Mouse (Mus musculus) forebrain, embryonic 13.5 days (tissue): ENCODE results near the gene Trpm2. TPM values are rescaled to one million over a fixed set of nuclear protein-coding genes. Genes with fewer than 3 reads are reported as not detected.

Experiments
- ATAC-seq: fragments of 200-750 bp; cut with Nextera tagmentation; 2 replicates; pipeline ENCODE4 v1.8.0; 2017
- H3K27ac ChIP-seq: fragments of 300-500 bp; sonication (generic); 2 replicates; pipeline ENCODE4 v1.5.1; 2015; ENCODE audit warnings: inconsistent platforms, mild to moderate bottlenecking, moderate library complexity
- H3K27me3 ChIP-seq: fragments of 300-500 bp; sonication (generic); 2 replicates; pipeline ENCODE4 v1.6.1; 2015; ENCODE audit warnings: mild to moderate bottlenecking, inconsistent platforms
- H3K36me3 ChIP-seq: fragments of 300-500 bp; sonication (generic); 2 replicates; pipeline ENCODE4 v1.6.1; 2015; ENCODE audit warnings: mild to moderate bottlenecking, inconsistent platforms; ENCODE audit not compliant: poor library complexity, severe bottlenecking
- H3K4me1 ChIP-seq: fragments of 300-500 bp; sonication (generic); 2 replicates; pipeline ENCODE4 v1.6.1; 2015; ENCODE audit warnings: inconsistent platforms
- H3K4me2 ChIP-seq: fragments of 300-500 bp; sonication (generic); 2 replicates; pipeline ENCODE4 v1.6.1; 2015; ENCODE audit warnings: inconsistent platforms, mild to moderate bottlenecking, moderate library complexity
- H3K4me3 ChIP-seq: fragments of 300-500 bp; sonication (generic); 2 replicates; pipeline ENCODE4 v1.5.1; 2015; ENCODE audit warnings: mild to moderate bottlenecking, inconsistent platforms
- H3K9ac ChIP-seq: fragments of 300-500 bp; sonication (generic); 2 replicates; pipeline ENCODE4 v1.6.1; 2015; ENCODE audit warnings: mild to moderate bottlenecking, inconsistent platforms
- H3K9me3 ChIP-seq: fragments of 300-500 bp; sonication (generic); replicated peaks from 2 replicates; pipeline ENCODE4 v1.6.1; 2016; ENCODE audit warnings: inconsistent platforms
- WGBS: fragments of 180-500 bp; shearing (Covaris S2); methylation state at CpG from one replicate; pipeline ENCODE4 v1.1.7; 2015; 5-methylcytosine and 5-hydroxymethylcytosine counted together
- polyA plus RNA-seq: library from polyadenylated mRNA; unstranded; fragments of >200 nt; fragmentation: Nextera tagmentation; extraction: Ambion mirVana; gene quantifications from 2 replicates; pipeline ENCODE4 v1.2.1, GENCODE M21; 2015

The Trpm2 gene
- polyA plus RNA-seq, 1 experiment from 2014 or later, result 1.6 TPM

DNA sequence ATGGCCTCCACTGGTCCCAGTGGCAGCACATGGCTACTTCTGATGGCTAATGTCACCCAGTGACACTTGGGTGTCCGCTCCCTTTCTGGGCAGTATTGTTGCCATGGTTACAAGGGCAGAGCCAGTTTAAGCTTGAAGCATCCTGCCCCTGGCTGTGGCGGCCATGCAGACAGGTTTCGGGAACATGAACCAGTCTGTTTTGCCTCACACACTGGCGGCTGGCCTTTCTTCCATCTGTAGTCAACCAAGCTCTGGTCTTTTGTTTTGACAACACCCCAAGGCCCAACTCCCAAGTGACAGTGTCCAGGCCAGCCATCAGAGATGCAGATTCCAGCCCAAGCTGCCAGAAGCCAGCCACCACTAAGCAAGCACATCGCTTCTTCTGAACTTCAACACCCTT lies 74.8 kb downstream of the Trpm2 start:
- Histone ChIP-seq H3K9me3 (no peaks in the 10 kb centered on the region), H3K36me3 (no peaks in the 10 kb centered on the region), H3K27ac (no peak overlapping the region), H3K4me1 (no peaks in the 10 kb centered on the region), H3K4me2 (no peak overlapping the region), H3K4me3 (no peak overlapping the region), H3K9ac (no peak overlapping the region), H3K27me3 (0 out of 2 replicates have a peak, but pooled peaks cover under 1% of the 10 kb centered on the region)
- ATAC-seq, result no peak
- whole genome bisulfite sequencing, result 65% methylated on average over 5 of the region's 5 CpGs

DNA sequence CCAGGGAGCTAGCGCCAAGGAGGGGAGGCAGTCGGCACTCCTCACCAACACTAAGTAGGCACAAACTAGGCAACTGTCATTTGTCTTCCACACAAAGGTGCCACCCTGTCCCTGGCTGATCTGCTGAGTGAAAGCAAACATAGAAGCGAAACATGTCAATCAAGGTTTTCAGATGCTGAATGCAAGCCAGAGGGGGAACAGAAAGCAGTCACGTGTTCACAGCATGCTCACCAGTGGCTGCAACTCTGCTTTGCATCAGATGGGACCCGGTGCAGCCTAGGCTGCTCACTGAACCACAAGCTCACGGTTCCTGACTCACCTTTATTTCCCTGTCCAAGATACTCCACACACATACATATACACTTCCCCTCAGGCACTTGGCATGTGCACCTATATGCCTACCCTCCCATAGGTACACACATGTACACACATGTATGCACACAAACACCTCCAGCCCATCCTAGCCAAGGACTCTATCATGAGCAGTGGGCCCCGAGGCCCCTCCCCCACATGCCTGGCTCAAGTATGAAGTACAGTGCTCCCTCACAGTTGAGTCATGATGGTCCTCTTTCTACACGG lies 79.3 kb downstream of the Trpm2 start:
- no peak overlapping the region for H3K4me2 ChIP-seq
- H3K9me3 ChIP-seq, result peaks cover 6% of the 10 kb centered on the region; the same call in 1 of the 2 replicates
- no peaks in the 10 kb centered on the region for H3K4me1 ChIP-seq
- no peak overlapping the region for H3K9ac ChIP-seq
- no peak; the same call in 1 of the 2 replicates for ATAC-seq
- H3K27me3 ChIP-seq, result no peaks in the 10 kb centered on the region
- no peak overlapping the region for H3K27ac ChIP-seq
- WGBS, result 78% methylated on average over 8 of the region's 8 CpGs
- H3K4me3 ChIP-seq, result no peak overlapping the region
- no peaks in the 10 kb centered on the region for H3K36me3 ChIP-seq

DNA sequence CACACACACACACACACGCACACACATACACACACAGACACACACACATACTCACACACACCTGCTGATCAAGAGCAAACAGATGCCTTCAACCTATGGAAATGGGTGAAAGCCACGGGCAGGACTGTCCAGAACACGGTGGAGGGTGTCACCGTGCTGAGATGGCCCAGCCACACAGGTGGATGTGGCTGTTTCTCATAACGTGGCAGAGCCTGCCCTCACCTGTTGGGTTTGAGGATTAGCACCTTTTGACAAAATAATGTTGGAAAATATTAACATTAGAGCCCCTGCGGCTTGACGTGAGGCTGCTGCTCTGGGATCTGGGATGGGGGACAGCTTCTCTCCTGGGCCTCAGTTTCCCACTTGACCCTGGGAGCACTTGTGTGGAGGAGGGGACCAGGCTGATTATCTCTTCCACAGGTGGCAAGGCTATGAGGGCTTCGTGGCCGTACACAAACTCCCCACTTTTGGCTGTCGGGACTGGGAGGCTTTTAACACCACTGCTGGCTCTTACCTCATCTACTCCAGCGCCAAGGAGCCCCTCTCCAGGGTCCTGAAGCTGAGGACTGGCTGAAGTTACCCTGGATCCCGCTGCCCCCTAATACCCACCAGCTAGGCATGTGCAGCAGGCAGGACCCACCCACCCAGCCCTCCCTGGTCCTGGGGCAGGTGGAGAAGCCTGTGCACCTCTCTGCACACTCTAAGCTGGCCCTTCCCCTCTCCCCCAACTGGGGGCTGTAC lies 84.2 kb downstream of the Trpm2 start:
- H3K4me1 ChIP-seq, result no peaks in the 10 kb centered on the region
- 57% methylated on average over 12 of the region's 12 CpGs for whole genome bisulfite sequencing
- H3K4me3 ChIP-seq, result no peak overlapping the region
- H3K27me3 ChIP-seq, result no peaks in the 10 kb centered on the region
- H3K4me2 ChIP-seq, result no peak overlapping the region
- H3K27ac ChIP-seq, result no peak overlapping the region
- H3K9ac ChIP-seq, result no peak overlapping the region
- ATAC-seq, result no peak
- H3K9me3 ChIP-seq, result peaks cover 6% of the 10 kb centered on the region; the same call in 1 of the 2 replicates
- no peaks in the 10 kb centered on the region for H3K36me3 ChIP-seq

DNA sequence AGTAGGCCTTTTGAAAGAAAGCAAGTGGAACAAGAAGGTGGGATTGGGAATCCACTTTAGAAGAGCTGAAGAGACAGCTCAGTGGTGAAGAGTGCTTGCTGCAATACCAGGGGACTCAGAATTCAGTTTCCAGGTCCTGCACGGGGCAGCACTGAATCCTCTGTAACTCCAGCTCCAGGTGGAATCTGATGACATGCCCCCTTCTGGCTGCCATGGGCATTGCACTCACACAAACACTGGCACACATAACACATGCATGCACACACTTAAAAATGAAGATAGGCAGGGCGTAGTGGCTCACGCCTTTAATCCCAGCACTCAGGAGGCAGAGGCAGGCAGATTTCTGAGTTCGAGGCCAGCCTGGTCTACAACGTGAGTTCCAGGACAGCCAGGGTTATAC lies 87.8 kb downstream of the Trpm2 start:
- no peak overlapping the region for H3K4me2 ChIP-seq
- ATAC-seq, result no peak
- H3K36me3 ChIP-seq, result no peaks in the 10 kb centered on the region
- H3K27me3 ChIP-seq, result no peaks in the 10 kb centered on the region
- H3K27ac ChIP-seq, result no peak overlapping the region
- no peak overlapping the region for H3K9ac ChIP-seq
- no peak overlapping the region for H3K4me3 ChIP-seq
- WGBS, result 87% methylated on average over 5 of the region's 5 CpGs
- no peaks in the 10 kb centered on the region for H3K4me1 ChIP-seq
- no peaks in the 10 kb centered on the region for H3K9me3 ChIP-seq

DNA sequence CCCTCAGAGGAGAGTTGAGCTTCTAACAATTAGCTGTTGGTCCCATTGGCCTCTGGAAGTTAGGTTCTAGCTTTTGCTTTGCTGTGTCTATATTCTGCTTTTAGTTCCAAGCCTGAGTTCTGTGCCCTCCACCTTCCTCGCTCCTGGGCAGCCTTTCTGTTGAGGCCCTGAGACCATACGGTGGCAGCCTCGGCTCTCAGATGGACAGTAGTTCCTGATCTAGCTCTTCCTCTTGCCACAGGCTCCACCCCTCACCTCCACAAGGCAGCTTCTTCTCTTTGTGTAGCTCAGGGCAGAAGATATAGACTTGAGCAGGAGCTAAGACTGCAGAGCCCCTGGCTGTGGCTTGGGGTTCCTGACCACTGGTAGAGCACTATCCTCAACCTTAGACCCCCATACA lies 90.1 kb downstream of the Trpm2 start:
- Histone ChIP-seq H3K9me3 (no peaks in the 10 kb centered on the region), H3K27me3 (no peaks in the 10 kb centered on the region), H3K4me1 (peaks cover 5% of the 10 kb centered on the region; the same call in 1 of the 2 replicates), H3K36me3 (no peaks in the 10 kb centered on the region), H3K9ac (no peak overlapping the region), H3K4me2 (no peak overlapping the region), H3K4me3 (no peak overlapping the region), H3K27ac (no peak overlapping the region)
- no peak for ATAC-seq
- 87% methylated on average over 3 of the region's 3 CpGs for WGBS

DNA sequence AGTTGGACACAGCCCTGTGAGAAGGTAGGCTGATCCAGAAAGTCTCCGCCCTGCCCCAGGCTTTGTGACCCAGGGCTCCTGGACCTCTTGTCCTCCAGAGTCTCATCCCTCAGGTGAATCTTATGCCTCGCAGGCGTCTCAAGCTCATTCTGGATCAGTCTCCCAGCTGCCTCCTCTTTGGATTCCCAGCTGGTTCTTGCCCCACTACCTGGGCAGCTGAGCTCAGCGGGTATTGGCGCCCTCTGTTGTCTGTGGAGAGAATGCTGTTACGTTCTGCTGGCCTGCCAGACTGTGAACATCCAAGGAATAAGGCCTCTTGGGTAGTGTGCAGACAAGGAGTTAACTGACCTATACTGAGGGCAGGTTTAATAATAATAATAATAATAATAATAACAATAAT lies 91.4 kb downstream of the Trpm2 start:
- Histone ChIP-seq H3K27me3 (no peaks in the 10 kb centered on the region), H3K9ac (no peak overlapping the region), H3K4me3 (no peak overlapping the region), H3K4me1 (peaks cover 5% of the 10 kb centered on the region; the same call in 1 of the 2 replicates), H3K36me3 (no peaks in the 10 kb centered on the region), H3K9me3 (no peaks in the 10 kb centered on the region), H3K4me2 (no peak overlapping the region), H3K27ac (no peak overlapping the region)
- WGBS, result 57% methylated on average over 6 of the region's 6 CpGs
- ATAC-seq, result no peak

DNA sequence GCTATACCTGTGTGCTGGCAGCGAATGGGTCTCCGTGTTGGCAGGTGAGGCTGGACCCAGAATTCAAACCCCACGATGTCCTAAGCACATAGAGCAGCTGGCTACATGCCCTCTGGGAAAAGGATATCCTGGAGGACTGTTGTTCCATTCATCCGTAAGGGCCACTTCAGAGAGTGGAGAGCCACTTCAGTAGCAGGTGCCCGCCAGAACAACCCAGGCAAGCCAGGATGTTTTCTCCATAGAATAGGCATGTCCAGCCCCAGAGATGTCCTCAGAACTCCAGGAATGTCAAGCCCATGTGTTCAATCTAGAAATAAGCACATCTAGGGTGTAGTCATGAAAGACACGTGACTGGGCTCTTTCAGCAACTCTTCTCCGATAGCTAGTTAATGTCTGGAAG lies 100.7 kb downstream of the Trpm2 start:
- Histone ChIP-seq H3K4me1 (0 out of 2 replicates have a peak, but pooled peaks cover 3% of the 10 kb centered on the region), H3K4me2 (no peak overlapping the region), H3K27me3 (no peaks in the 10 kb centered on the region), H3K9ac (no peak overlapping the region), H3K27ac (no peak overlapping the region), H3K9me3 (no peaks in the 10 kb centered on the region), H3K36me3 (no peaks in the 10 kb centered on the region), H3K4me3 (no peak overlapping the region)
- no peak for ATAC-seq
- WGBS, result 86% methylated on average over 7 of the region's 7 CpGs

DNA sequence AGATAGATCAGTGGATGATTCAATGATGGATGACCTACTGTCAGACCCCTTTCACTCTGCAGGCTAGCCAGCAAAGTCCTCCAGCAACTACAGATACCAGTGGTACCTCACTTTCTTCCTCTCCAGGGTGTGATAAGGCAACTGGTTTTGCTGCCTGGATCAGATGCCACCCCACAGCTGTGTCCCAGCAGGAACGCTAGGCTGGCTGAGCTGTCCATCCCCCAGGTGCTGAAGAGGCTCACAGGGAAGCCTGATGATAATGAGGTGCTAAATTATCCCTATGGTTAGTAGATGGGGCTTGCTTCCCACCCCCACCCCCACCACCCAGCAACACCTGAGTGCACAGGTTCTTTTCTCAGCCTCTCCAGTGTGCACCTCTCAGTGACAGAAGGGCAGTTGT lies 102.8 kb downstream of the Trpm2 start:
- H3K4me2 ChIP-seq, result no peak overlapping the region

DNA sequence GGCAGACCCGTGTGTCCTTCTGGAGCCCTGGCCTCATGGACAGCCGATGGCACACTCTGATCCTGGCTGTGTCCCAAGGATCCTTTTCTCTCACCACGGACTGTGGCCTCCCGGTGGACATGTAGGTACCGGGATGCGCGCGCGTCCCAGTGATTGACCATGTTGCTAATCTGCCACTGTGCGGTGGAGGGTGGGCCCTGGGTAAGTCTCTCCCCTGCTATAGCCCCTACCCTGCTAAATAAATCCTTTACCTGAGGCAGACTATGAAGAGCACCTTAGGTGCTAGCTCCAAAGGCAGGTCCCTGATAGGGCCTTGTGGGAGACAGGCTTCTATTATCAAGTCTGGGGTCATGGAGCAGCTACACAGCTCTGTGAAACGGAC lies 105.6 kb downstream of the Trpm2 start:
- Histone ChIP-seq H3K4me3 (peak overlapping the region; percentile 17; the same call in 1 of the 2 replicates), H3K4me1 (0 out of 2 replicates have a peak, but pooled peaks cover 5% of the 10 kb centered on the region), H3K9me3 (no peaks in the 10 kb centered on the region), H3K36me3 (no peaks in the 10 kb centered on the region), H3K27ac (no peak overlapping the region), H3K4me2 (peak overlapping the region; percentile 44), H3K9ac (peak overlapping the region; percentile 27; the same call in 1 of the 2 replicates), H3K27me3 (no peaks in the 10 kb centered on the region; the same call in 1 of the 2 replicates)
- 40% methylated on average over 11 of the region's 11 CpGs for WGBS
- ATAC-seq, result no peak

More for the DNA sequence above, 102.8 kb downstream of the Trpm2 start:
- WGBS, result 47% methylated on average over 1 of the region's 1 CpGs
- no peaks in the 10 kb centered on the region for H3K9me3 ChIP-seq
- no peak overlapping the region for H3K27ac ChIP-seq
- H3K27me3 ChIP-seq, result no peaks in the 10 kb centered on the region
- H3K4me3 ChIP-seq, result no peak overlapping the region
- H3K9ac ChIP-seq, result no peak overlapping the region
- 0 out of 2 replicates have a peak, but pooled peaks cover 5% of the 10 kb centered on the region for H3K4me1 ChIP-seq
- no peaks in the 10 kb centered on the region for H3K36me3 ChIP-seq
- ATAC-seq, result no peak

DNA sequence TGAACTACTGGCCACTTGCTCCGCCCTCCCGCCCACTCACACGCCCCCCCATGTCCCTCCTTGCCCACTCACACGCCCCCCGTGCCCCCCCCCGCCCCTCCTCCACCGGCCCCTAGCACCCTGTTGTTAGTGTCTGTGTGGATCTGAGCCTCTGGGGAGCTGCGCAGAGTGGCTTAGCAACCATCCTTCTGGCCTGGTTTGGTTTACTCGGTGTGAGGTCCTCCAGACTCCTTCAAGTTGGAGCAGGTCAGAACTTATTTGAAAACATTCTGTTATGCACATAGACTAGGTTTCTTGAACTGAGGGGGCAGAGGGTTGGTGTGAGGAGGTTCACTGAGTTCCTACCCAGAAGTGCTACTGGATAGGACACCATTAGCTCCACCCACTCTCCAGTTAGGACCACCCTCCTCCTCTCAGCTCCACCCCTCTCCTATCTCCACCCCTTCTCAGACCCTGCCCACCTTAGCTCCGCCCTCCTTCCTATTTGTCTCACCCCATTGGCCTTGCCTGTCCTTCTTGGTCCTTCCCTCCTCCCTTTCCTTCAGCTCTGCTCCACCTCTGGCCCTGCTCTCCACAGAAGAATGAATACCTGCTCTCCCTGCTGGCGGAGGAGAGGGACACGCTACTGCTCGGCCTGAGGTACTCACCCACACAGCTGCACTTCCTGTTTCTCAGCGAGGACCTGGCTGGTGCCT lies 106.1 kb downstream of the Trpm2 start:
- no peak overlapping the region for H3K27ac ChIP-seq
- WGBS, result 38% methylated on average over 14 of the region's 14 CpGs
- H3K36me3 ChIP-seq, result no peaks in the 10 kb centered on the region
- H3K4me2 ChIP-seq, result peak overlapping the region; percentile 44
- H3K27me3 ChIP-seq, result no peaks in the 10 kb centered on the region; the same call in 1 of the 2 replicates
- H3K9me3 ChIP-seq, result no peaks in the 10 kb centered on the region
- peak overlapping the region; percentile 17; the same call in 1 of the 2 replicates for H3K4me3 ChIP-seq
- ATAC-seq, result peak; percentile 53; the same call in 1 of the 2 replicates
- 0 out of 2 replicates have a peak, but pooled peaks cover 5% of the 10 kb centered on the region for H3K4me1 ChIP-seq
- H3K9ac ChIP-seq, result peak overlapping the region; percentile 27; the same call in 1 of the 2 replicates

DNA sequence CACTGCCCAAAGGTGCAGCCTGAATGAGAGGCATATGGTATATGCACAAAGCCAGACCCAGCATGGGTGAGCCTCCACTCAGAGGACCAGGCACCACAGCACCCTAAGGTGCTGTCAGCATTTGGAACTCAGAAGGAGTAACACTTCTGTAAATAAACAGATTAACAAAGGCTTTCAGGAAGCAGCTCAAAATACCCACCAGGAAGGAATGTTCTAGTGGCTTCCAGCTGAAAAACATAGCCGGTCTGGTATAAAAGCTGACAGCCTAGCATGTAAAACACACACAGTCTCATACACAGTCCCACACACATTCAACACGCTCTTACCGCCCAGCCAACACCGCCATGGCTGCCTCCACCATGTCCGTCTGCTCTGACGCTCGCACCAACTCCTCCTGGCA lies 108.7 kb downstream of the Trpm2 start, which contains the start of gene Gm3285:
Gene Gm3285, plus strand, starts transcription at position 301 of the 400 bp plus-strand sequence.
- H3K36me3 ChIP-seq, result no peaks in the 10 kb centered on the region
- H3K4me2 ChIP-seq, result no peak within 1 kb of the TSS
- 45% methylated on average over 7 of the region's 7 CpGs for WGBS
- H3K4me1 ChIP-seq, result 0 out of 2 replicates have a peak, but pooled peaks cover 5% of the 10 kb centered on the region
- no peak within 1 kb of the TSS for H3K4me3 ChIP-seq
- no peak for ATAC-seq
- H3K27me3 ChIP-seq, result no peaks in the 10 kb centered on the region; the same call in 1 of the 2 replicates
- no peak within 1 kb of the TSS for H3K27ac ChIP-seq
- H3K9ac ChIP-seq, result no peak within 1 kb of the TSS
- H3K9me3 ChIP-seq, result no peaks in the 10 kb centered on the region
